Mouse (Mus musculus): ENCODE results near the gene Zfp462. TPM values are rescaled to one million over a fixed set of nuclear protein-coding genes. Genes with fewer than 3 reads are reported as not detected.

Zfp462 gene
- total RNA-seq, 2 experiments from 2014 or later, result 46.1 to 66.2 TPM

DNA sequence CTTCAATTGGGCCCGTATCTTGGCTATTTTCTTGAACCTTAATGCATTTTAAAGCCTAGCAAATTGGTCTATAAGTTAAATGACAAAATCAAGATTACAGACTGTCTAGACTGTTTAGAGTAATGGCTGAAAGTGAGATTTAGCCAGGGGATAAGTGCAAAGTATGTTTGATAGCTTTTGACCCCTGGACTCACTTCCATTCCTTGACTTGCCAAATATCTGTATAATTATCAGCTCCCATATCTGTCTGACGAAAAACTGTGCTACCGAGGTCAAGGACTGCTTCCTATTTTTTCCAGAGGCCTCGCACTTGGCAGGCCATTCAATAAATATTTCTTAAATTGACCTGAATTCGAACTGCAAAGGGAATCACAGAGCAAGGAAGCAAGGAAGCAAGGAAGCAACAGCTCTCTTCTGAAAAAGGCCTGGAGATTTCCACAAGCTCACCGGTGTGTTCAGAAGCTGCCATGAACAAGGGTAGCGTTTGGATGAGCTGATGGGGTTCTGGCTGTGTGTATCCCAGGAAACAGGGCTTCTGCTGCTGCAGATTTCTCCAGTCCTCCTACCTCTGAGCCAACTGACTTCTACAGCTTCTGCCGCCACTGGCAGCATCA, 87.6 kb downstream of the Zfp462 start:
- Histone ChIP-seq H3K4me3 (no peak overlapping the region), H3K27ac (no peak overlapping the region)
- no peak for DNase-seq (ENCODE audit: extremely low spot score in 1 of 2, low spot score in 2 of 2)
- no peak for TF ChIP-seq CTCF (IDR thresholded peaks at IDR 0.05)
- intact Hi-C loops (cut with DNase I), result no loop called here

DNA sequence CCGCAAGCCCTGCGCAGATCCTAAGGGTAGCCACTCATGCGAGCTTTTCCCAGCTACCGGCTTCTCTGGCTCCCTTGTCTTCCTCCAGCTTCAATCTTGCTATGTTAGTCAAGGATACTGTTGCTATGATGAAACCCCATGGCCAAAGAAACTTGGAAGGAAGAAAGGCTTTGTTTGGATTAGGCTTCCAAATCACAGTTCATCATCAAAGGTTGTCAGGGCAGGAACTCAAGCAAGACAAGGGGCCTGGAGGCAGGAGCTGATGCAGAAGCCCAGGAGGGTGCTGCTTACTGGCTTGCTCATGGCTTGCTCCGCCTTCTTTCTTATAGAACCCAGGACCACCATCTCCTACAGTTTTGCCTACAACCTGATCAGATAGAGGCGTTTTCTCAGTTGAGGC, 88.6 kb downstream of the Zfp462 start:
- DNase-seq (ENCODE audit: extremely low spot score in 1 of 2, low spot score in 2 of 2), result no peak
- Histone ChIP-seq H3K27ac (no peak overlapping the region), H3K4me3 (no peak overlapping the region)
- TF ChIP-seq CTCF (IDR thresholded peaks at IDR 0.05), result no peak
- intact Hi-C loops (cut with DNase I), result no loop called here

GRCm38 (mm10) chr4:55038139-55038538, 93.3 kb downstream of the Zfp462 start:
- no peak for DNase-seq (ENCODE audit: extremely low spot score in 1 of 2, low spot score in 2 of 2)
- no peak for TF ChIP-seq CTCF (IDR thresholded peaks at IDR 0.05)
- intact Hi-C loops (cut with DNase I), result no loop called here
- Histone ChIP-seq H3K27ac (no peak overlapping the region), H3K4me3 (no peak overlapping the region)

GRCm38 (mm10) chr4:55040258-55040964, 95.6 kb downstream of the Zfp462 start:
- no peak for TF ChIP-seq CTCF (IDR thresholded peaks at IDR 0.05)
- Histone ChIP-seq H3K4me3 (no peak overlapping the region), H3K27ac (peak overlapping the region; percentile 54)
- intact Hi-C loops (cut with DNase I), result no loop called here
- DNase-seq (ENCODE audit: extremely low spot score in 1 of 2, low spot score in 2 of 2), result no peak

- H3K27ac ChIP-seq, result no peak overlapping the region
- intact Hi-C loops (cut with DNase I), result no loop called here
- no peak for TF ChIP-seq CTCF (IDR thresholded peaks at IDR 0.05)
Measured at GRCm38 (mm10) chr4:55041106-55041730, 96.4 kb downstream of the Zfp462 start.

GRCm38 (mm10) chr4:55042573-55042972, 97.7 kb downstream of the Zfp462 start:
- TF ChIP-seq CTCF (IDR thresholded peaks at IDR 0.05), result no peak
- no peak for DNase-seq (ENCODE audit: extremely low spot score in 1 of 2, low spot score in 2 of 2)
- Histone ChIP-seq H3K4me3 (no peak overlapping the region), H3K27ac (no peak overlapping the region)
- intact Hi-C loops (cut with DNase I), result no loop called here

More at GRCm38 (mm10) chr4:55041106-55041730, 96.4 kb downstream of the Zfp462 start:
- DNase-seq (ENCODE audit: extremely low spot score in 1 of 2, low spot score in 2 of 2), result no peak
- H3K4me3 ChIP-seq, result no peak overlapping the region

DNA sequence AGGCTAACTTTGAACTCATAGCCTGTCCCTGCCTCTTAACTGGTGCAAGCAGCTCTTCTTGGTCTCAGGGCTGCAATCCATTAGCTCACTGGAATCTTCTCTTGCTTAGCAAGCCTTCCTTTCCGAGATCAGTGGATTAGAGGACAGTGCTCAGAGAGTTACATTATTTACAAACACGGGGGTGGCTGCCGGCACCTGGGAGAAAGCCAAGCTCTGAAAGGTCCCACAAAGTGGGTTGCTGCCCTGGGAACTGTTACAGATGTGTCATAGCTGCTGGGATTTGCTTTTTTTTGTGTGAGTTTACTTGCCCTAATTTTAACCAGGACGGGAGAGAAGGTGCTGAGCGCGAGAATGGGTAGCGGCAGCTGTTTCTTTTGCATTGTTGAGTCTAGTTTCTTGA, 102.4 kb downstream of the Zfp462 start:
- H3K27ac ChIP-seq, result no peak overlapping the region
- intact Hi-C loops (cut with DNase I), result no loop called here
- TF ChIP-seq CTCF (IDR thresholded peaks at IDR 0.05), result no peak

GRCm38 (mm10) chr4:55049938-55050610, 105.2 kb downstream of the Zfp462 start:
- intact Hi-C loops (cut with DNase I), result no loop called here
- TF ChIP-seq CTCF (IDR thresholded peaks at IDR 0.05), result no peak
- no peak for DNase-seq (ENCODE audit: extremely low spot score in 1 of 2, low spot score in 2 of 2)
- Histone ChIP-seq H3K27ac (peak overlapping the region; percentile 25; the same call in 1 of the 2 replicates), H3K4me3 (no peak overlapping the region)

More for the DNA sequence above, 102.4 kb downstream of the Zfp462 start:
- DNase-seq (ENCODE audit: extremely low spot score in 1 of 2, low spot score in 2 of 2), result no peak
- no peak overlapping the region for H3K4me3 ChIP-seq

DNA sequence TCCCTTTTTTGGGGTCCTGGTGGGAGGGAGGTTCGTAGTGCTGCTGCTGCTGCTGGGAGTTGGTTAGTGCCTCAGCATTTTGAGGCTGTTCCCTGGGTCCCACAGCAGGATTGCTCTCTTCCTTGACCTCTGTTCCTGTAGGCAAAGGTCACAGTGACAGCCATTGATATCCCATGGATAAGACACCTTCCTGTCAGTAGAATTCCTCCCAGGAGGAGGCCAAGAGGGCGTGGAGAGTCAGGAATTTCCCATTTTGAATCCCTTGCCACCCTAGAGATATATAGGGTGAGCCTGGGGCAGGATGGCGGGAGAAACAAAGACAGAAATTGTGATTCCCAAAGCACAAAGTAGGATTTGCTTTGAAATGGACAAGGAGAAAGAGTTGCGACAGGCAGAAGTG, 106.5 kb downstream of the Zfp462 start:
- intact Hi-C loops (cut with DNase I), result no loop called here
- TF ChIP-seq CTCF (IDR thresholded peaks at IDR 0.05), result no peak
- DNase-seq (ENCODE audit: extremely low spot score in 1 of 2, low spot score in 2 of 2), result no peak
- Histone ChIP-seq H3K27ac (no peak overlapping the region), H3K4me3 (no peak overlapping the region)

- no peak overlapping the region for H3K4me3 ChIP-seq
- DNase-seq (ENCODE audit: extremely low spot score in 1 of 2, low spot score in 2 of 2), result no peak
- H3K27ac ChIP-seq, result no peak overlapping the region
- intact Hi-C loops (cut with DNase I), result no loop called here
- TF ChIP-seq CTCF (IDR thresholded peaks at IDR 0.05), result no peak
Measured at GRCm38 (mm10) chr4:55052686-55053085, 107.8 kb downstream of the Zfp462 start.

- DNase-seq (ENCODE audit: extremely low spot score in 1 of 2, low spot score in 2 of 2), result no peak
- H3K27ac ChIP-seq, result no peak overlapping the region
- intact Hi-C loops (cut with DNase I), result no loop called here
- no peak overlapping the region for H3K4me3 ChIP-seq
- TF ChIP-seq CTCF (IDR thresholded peaks at IDR 0.05), result no peak; the same call in 1 of the 2 replicates
Measured at GRCm38 (mm10) chr4:55057666-55058455, 113.0 kb downstream of the Zfp462 start.
